Mouse (Mus musculus) urinary bladder, adult 2 months (tissue): ENCODE measurements around the gene Clmp. TPM values are rescaled to one million over a fixed set of nuclear protein-coding genes. Genes with fewer than 3 reads are reported as not detected.

Experiments used
- DNase-seq: peaks from one replicate; pipeline ENCODE4 v3.0.0; 2022; ENCODE audit warnings: low spot score
- polyA plus RNA-seq: library from polyadenylated mRNA; depleted of rRNA; stranded (reverse); fragments of >200 nt; gene quantifications from 2 replicates; pipeline ENCODE4 v1.2.3, GENCODE M21; 2012; rRNA removed

Clmp gene
- 31.0 and 51.2 TPM in 2 replicates for polyA plus RNA-seq

- peak; percentile 43 for DNase-seq
These were observed at the start of gene Clmp for GRCm38 (mm10) chr9:40685801-40686420. Gene Clmp (plus strand): TSS chr9:40685962.

GRCm38 (mm10) chr9:40636054-40636453 is 49.7 kb upstream of the Clmp start:
- DNase-seq: no peak

GRCm38 (mm10) chr9:40637705-40638393 is 47.9 kb upstream of the Clmp start:
- no peak for DNase-seq

- DNase-seq: no peak
These were observed 47.2 kb upstream of the Clmp start for GRCm38 (mm10) chr9:40638394-40639049.

GRCm38 (mm10) chr9:40639536-40640187 is 46.1 kb upstream of the Clmp start:
- DNase-seq: no peak

GRCm38 (mm10) chr9:40641318-40641717 is 44.4 kb upstream of the Clmp start:
- no peak for DNase-seq

GRCm38 (mm10) chr9:40642470-40643220 is 43.1 kb upstream of the Clmp start:
- DNase-seq: no peak

- no peak for DNase-seq
These were observed 36.3 kb upstream of the Clmp start for GRCm38 (mm10) chr9:40649444-40649843.

- DNase-seq: no peak
These were observed 35.8 kb upstream of the Clmp start for GRCm38 (mm10) chr9:40649983-40650382.

- no peak for DNase-seq
These were observed 34.4 kb upstream of the Clmp start for GRCm38 (mm10) chr9:40651239-40651859.

- no peak for DNase-seq
These were observed 33.0 kb upstream of the Clmp start for GRCm38 (mm10) chr9:40652757-40653156.

GRCm38 (mm10) chr9:40666190-40666803 is 19.5 kb upstream of the Clmp start:
- DNase-seq: no peak

GRCm38 (mm10) chr9:40670313-40670712 is 15.4 kb upstream of the Clmp start, which contains the start of gene Gm21915:
Gene Gm21915 (plus strand): TSS chr9:40670613.
- DNase-seq: no peak

GRCm38 (mm10) chr9:40671323-40671930 is 14.3 kb upstream of the Clmp start:
- DNase-seq: no peak

GRCm38 (mm10) chr9:40675203-40675958 is 10.4 kb upstream of the Clmp start:
- no peak for DNase-seq

GRCm38 (mm10) chr9:40678653-40679052 is 7.1 kb upstream of the Clmp start:
- DNase-seq: no peak

- no peak for DNase-seq
These were observed 698 bp downstream of the Clmp start for GRCm38 (mm10) chr9:40686421-40686899.

- DNase-seq: no peak
These were observed 1.3 kb downstream of the Clmp start for GRCm38 (mm10) chr9:40687053-40687452.

- DNase-seq: no peak
These were observed 1.8 kb downstream of the Clmp start for GRCm38 (mm10) chr9:40687553-40687952.
